Mouse (Mus musculus): ENCODE results near the gene Tars2.

DNA sequence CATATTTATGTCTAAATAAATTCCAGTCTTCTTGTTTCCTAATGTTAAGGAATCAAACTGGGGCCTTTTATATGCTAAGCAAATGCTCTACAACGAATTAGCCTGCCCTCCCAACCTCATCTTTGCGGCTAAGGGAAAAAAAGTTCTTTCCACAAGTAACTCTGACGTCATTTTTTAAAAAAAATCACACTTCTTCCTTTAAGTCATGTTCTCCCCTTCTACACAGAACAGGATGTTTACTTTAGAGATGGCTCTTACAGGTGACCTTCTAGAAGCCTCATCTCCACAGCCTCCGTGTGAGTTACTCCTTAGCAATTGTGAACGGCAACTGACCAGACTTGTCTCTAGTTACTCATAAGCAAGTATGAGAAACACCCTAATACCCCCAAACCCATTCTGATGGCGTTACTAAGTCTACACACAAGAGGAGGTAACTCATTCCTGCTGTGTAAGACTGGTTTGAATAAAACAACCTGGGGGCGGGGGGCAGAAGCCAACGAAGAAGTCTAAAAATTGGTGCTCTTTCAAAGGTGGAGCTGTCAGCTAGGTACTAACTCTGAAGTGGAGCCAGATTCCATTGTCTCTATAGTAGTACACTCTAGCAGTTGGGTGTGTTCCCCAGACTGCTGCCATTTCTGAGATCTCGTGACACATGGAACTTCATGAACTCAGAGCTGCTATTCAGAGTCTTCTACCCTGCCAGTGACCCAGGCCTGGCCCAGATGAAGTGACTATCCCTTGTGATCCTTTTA, 1.4 kb downstream of the Tars2 start:
- TF ChIP-seq CTCF (IDR thresholded peaks at IDR 0.05; ENCODE audit: control insufficient read depth, insufficient read depth, insufficient read length), result no peak
- TF ChIP-seq MYOD1 (IDR thresholded peaks at IDR 0.05; ENCODE audit: control insufficient read depth, insufficient read length, low read depth), result no peak
- no peak for TF ChIP-seq USF1 (IDR thresholded peaks at IDR 0.05; ENCODE audit: low read depth)
- TF ChIP-seq MAX (IDR thresholded peaks at IDR 0.05), result no peak
- TF ChIP-seq FOSL1 (IDR thresholded peaks at IDR 0.05; ENCODE audit: insufficient read depth, low read length, poor library complexity, severe bottlenecking), result no peak
- TF ChIP-seq CEBPB (IDR thresholded peaks at IDR 0.05; ENCODE audit: low read depth), result no peak
- no peak for TF ChIP-seq MYOG (IDR thresholded peaks at IDR 0.05; ENCODE audit: control insufficient read depth, extremely low read depth, insufficient read length)
